Mouse (Mus musculus): ENCODE results near the gene Asap3.

Gene Asap3

DNA sequence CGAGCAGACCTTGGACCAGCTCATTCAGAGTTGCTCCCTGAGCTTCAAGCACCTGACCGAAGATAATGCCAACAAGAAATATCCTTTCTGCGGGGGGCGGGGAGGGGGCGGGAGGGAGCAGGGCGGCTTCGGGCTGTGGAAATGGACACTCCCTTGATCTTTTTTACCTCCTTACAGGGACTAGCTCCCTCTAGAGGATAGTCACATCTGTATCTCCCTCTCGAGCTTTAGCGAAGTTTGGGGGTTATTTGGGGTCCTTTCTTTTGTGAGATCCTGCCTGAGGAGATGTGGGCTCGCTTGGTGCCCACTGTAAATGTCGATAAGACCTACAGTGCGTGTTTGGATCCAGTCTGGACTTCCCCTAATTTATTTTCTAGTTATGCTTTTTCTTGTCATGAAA lies 24.8 kb upstream of the Asap3 start:
- DNase-seq (ENCODE audit: low spot score): peak; percentile 65

DNA sequence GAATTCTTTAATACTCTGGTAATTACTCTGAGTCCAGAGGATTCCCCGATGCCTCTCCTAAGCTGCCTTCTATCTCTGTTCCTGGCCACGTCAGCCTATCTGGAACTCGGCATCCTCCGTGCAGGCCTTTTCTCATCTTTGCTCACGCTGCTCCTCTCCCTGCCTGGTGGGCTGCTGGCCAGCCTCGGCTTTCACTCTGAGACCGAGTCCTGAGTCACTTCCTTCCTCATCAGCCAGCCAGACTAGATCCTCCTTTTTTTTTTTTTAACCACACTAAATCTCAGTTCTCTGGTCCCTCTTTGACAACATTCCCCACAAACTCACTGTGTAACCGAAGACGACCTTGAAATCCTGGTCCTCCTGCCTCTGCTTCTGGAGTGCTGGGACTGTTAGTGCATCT lies 20.8 kb upstream of the Asap3 start:
- DNase-seq (ENCODE audit: low spot score): no peak

DNA sequence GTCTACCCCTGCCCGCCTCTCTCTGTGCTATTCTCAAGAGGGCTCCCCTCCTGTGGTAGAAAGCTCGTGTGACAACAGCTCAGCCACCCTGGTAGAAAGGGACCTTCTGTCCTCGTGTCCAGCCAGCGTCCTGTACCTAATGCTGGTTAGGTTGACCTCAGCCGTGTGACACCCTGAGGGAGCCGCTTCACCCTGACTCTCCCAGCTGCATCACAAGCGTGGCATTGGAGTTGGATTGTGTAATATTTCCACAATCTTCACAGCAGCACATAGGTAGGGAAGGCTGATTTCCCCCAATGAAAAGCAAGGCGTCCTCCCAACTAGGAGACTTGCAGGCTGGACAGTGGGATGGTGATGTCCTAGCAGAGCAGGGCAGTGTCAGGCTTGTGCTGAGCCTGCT lies 19.9 kb upstream of the Asap3 start:
- no peak for DNase-seq (ENCODE audit: low spot score)

DNA sequence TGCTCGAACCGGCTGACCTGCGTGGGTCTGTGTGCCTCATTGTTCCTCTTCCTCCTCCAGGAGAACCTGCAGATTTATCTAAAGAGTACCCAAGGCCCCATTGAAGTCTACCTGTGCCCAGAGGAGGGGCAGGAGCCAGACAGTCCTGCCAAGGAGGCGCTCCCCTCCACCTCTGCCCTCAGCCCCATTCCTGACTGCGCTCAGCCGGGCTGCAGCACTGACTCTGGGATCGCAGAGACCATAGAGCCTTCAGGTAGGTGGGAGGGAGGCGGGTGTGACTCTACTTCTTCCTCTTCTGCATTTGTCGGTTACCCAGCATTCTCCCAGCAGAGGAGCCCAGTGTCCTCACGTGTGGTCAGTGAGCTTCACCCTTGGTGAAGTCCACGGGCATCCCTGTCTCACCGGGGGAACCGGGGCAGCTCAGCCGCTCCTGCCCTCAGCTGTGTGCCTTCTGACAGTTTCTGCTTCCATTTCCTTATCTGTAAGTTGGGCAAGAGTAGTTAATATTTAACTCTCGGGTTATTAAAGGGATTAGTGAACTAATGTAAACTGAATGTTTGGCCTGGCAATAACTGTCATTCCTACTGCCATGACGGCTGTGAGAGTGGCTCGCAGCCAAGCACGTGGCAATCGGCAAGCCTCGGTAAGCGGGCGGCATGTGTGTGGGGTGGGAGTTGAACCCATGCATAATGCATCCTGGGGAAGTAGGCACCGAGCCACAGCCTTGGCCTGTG lies 19.3 kb upstream of the Asap3 start:
- DNase-seq (ENCODE audit: low spot score): no peak

DNA sequence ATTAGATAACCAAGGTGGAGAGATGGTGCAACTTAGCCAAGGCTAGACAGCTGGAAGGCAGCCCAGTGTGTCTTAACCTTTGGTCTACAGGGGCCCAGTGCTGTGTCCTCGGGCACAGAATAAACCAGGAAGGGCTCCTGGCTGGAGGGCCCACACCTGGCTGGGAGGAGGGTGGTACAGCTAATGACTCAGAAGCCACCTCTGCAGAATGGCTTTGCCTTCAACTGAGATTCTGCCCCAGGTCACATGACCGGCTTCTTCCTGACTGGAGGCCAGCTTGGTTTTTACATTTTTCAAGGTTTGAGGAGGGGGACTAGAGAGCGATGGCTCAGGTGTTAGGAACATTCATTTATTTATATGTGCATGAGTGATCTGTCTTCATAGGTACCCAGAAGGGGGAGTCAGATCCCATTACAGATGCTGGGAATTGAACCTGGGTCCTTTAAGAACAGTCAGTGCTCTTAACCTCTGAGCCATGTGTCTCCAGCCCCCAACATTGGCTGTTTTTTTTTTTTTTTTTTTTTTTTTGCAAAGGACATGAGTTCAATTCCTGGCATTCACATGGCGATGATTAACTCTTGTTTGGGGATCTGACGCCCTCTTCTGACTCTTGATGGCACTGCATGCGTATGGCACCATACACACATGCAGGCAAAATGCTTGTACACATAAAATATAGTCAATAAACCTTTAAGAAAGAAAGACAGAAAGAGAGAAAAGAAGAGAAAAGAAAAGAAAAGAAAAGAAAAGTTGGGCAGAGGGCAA lies 17.0 kb upstream of the Asap3 start:
- no peak for DNase-seq (ENCODE audit: low spot score)

DNA sequence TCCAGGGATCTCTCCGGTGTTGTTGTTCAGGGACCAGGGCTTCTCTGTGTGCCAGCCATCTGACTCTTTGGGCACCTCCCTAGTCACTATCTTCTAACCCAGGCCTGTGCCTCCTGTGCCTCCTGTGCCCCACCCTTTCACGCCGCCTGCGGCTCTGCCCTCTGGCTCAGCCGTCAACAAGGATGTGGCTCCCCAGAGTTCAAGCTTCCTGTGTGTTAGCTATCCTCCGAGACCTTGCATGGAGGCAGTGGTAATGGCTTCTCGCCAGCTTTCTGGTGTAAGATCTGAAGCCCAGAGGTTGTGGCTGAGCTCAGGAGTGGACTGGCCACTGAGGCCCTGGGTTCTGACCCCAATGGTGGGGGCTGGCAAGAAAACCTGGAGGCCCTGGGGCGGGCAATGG lies 16.3 kb upstream of the Asap3 start:
- DNase-seq (ENCODE audit: low spot score): no peak

DNA sequence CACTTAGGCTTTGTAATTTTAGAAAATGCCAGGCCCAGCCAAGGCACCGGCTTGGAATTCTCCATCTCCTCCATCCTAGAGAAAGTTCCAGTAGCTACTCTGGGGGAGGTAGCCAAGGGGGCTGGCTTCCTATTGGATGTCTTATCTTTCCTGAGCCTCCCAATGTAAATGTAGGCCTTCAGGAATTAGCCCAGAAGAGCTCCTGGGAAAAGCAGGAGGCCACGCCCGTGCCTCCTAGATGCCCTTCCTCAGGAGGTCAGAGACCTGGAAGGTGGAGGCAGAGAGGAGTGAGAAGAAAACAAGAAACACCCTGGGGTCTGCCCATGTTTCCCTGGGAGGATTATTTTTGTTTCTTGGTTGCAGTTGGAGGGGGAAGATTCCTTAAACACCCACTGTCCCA lies 12.6 kb upstream of the Asap3 start:
- DNase-seq (ENCODE audit: low spot score): no peak

DNA sequence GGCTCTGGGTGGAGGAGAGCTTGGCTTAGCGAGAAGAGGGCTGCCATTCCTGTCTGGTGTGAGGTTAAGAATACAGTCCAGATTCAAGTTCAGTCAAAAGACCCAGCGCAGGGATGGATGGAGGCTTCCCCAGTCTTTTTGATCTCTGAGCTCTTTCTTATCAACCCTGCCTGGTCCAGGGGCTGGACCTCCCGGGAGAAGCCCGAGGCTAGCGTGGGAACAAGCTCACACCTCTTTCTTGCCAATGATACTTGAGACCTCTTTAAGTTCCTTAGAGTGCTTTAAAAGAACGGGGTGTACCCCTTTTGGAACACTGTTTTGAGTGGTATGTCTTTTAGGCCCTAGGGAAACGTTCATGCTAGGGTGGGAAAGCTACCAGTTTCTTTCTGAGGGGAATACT lies 11.1 kb upstream of the Asap3 start:
- no peak for DNase-seq (ENCODE audit: low spot score)

DNA sequence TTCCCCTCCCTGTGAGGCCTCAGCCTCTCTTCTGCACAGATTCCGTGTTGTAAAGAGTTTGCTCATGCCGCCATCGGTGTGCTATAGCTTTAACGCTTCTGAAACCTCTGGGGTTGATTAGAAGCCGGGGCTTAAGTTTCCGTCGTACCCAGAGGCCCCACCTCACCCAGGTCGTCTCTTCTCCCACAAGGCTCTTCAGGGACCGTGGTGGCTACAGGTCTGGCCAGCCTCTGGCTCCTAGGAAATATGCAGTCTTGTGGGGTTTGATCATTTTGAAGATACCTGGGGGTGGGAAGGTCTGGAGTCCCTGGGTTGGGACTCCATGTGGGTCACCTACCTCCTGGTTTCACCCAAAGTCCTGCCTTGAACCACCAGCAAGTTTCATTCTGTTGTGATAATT lies 10.5 kb upstream of the Asap3 start:
- no peak for DNase-seq (ENCODE audit: low spot score)

DNA sequence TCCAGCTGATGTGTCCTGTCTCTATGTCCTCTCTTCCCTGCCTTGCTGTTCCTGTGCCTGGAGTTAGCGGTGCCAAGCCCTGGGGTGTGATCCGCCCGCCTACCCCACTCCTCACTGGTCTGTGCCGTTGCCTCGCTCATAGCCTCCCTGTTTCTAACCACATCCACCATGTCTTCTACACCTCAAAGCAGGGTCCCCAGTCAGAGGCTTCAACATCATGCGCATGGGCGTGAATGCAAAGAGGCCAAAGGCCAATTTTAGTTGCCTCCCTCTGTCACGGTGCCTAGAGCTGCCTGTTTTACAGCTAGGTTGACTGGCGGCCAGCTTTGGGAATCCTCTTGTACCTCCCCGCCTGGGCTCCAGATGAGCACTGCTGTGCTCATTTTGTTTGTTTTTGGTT lies 10.0 kb upstream of the Asap3 start:
- DNase-seq (ENCODE audit: low spot score): no peak

DNA sequence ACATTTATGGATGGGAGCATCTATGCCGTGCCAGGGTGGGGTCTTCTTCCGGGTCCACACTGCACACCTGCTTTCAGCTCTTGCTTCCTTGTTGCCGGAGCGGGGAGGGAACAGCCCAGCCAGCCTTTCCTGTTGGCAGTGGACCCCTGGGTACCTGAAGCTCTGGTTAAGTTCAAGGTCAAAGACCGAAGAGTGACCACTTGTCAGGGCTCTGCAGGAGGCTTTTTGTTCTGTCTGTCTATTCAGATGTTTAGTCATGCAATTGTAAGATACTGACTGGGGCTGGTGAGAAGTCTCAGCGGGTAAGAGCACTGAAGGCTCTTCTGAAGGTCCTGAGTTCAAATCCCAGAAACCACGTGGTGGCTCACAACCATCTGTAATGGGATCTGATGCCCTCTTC lies 7.3 kb upstream of the Asap3 start:
- DNase-seq (ENCODE audit: low spot score): no peak

DNA sequence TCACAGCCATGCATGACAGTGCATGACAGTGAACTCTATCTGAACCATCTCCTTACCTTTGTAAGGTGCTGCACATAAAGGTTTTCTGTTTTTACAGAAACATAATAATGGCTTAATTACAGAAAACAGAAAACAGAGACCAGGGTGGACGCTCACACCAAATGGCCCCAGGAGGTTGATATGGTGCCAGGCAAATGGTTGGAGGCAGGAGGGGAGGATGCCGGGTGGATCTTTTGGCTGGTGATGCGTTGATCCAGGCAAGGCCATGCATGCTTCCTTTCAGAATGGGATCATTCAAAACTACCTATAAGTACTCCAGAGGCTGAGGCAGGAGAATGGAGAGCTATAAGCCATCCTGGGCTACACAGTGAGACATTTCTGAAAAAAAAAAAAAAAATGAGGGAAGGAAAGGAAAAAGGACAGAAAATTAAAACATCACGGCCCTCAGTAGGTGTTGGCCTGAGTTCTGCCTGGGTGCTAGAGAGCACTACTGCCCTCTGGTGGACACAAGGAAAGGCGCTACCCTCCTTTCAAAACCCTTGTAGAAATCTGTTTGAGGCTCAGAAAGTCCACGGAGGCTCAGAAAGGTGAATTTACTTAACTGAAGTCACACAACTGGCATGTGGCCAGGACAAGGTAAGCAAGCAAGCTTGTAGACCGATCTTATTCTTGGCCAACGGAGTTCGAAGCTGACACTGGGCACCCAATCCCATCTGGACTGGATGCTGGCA lies 6.4 kb upstream of the Asap3 start:
- DNase-seq (ENCODE audit: low spot score): peak; percentile 83

DNA sequence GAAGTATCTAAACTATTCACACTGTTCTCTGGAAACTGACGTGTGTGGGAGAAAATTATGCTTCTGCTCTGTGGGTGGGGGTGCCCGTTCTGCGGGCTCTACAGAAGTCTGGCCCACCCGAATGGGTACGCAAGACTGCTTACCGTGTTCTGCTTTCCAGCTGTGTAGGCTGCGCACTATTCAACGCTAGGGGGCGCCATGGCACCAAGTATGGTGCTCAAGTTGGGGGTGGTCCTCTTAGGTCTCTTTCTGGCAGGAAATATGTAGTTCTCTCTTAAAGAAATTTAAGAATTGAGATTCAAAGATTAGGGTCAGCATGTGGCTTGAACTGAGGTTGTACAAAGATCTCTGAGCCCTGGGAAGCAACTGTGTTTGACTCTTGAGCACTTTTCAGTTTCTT lies 3.7 kb upstream of the Asap3 start:
- peak; percentile 92 for DNase-seq (ENCODE audit: low spot score)

DNA sequence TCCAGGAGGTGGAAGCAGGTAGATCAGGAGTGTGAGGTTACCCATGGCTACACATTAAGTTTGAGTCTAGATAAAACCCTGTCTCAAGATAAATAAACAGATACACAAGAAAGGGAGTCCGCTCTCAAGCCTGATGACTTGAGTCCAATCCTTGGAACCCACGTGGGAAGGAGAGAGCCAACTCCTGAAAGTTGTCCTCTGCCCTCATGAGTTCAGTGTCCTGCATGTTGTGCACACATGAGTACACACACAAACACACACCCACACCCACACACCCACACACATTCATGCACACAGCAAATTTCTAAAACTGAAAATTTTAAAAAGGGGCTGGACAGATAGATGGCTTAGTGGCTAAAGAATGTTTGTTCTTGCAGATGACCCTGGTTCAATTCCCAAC lies 1.4 kb upstream of the Asap3 start:
- DNase-seq (ENCODE audit: low spot score): no peak

DNA sequence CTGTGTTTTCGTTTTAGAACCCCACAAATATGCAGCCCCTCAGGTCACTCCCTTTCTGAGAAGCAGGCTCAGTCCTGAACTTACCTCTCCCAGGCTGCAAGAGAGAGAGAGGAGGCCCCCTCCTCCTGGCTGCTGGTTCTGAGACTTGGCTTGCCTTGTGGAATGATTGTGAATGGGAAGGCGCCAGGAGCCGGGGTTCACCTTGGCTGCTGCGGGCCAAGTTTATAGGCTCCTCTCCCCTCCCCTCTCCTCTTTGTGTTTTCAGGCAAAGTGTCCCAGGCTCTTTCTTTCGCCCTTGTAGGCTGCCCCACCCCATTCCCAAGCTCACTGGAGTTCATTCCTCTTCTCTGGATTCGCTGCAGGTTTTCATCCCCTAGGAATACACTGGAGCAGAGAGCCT lies 778 bp downstream of the Asap3 start:
- DNase-seq (ENCODE audit: low spot score): no peak

DNA sequence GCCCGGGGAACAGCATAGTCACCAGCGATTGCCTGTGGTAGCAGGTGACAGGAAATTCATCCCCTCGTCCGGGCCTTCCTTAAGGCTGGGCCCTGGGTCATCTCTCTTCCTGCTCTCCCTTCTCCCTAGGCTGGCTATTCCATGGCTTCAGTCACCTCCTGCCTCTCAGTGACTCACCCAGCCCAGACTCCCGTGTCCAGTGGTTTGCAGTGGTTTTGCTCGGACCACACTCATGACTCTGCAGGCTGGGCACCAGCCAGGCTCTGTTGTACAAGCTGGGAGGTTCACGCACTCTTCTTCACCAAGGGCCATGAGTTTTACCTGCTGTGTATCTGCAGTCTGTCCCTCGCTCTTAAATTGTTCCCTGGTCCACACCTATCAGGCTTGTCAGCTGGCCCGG lies 4.8 kb downstream of the Asap3 start:
- DNase-seq (ENCODE audit: low spot score): no peak

DNA sequence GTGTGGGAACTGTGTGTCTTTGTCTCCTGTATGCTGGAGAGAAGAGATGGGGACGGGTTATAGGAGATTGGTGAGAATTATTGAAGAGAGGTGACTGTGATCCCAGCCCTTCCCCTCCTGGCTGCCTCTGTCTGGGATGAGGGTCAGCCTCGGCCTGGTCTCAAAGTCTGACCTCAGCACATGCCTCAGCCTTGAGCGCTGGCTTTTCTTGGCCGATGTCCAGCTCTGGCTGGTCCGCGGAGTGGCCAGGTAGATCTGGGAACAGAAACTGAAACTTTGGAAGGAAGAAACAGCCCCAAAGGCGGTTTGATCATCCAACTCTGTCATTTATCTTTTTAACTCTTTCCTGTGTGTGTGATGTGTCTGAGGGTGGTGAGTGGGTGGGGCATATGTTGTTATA lies 7.5 kb downstream of the Asap3 start:
- DNase-seq (ENCODE audit: low spot score): no peak

DNA sequence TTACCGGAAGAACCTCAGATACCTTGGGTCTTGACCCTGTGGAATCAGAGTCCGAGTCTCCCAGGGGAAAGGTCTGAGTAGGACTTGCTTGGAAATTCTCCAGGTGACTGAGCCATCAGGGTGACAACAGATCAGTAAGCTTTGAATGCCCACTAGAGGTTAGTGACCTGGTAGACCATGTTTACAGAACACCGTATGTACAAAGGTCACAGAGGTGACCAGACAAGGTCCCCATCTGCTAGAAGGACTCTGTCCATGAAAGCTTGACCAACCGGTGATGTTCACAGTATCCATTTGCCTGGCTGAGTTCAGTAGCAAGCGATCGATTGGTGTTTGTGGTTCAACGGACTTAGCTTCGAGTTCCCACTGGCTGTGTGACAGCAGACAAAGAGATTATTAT lies 8.7 kb downstream of the Asap3 start:
- no peak for DNase-seq (ENCODE audit: low spot score)

DNA sequence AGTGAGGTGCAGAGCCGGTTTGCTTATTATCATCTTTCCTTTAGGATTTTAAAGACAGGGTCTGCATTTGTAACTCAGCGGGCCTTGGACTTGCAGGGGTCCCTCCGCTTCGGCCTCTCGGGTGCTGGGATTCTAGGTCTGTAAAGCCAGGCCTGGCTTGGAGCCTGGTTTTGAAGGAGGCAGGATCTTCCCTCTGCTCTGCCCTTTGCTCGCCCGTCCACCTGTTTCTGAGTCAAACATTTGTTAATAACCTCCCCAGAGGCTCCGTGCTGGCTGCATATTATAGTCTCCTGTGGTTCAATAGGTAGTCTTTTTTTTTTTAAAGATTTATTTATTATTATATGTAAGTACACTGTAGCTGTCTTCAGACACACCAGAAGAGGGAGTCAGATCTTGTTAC lies 9.4 kb downstream of the Asap3 start:
- DNase-seq (ENCODE audit: low spot score): no peak

DNA sequence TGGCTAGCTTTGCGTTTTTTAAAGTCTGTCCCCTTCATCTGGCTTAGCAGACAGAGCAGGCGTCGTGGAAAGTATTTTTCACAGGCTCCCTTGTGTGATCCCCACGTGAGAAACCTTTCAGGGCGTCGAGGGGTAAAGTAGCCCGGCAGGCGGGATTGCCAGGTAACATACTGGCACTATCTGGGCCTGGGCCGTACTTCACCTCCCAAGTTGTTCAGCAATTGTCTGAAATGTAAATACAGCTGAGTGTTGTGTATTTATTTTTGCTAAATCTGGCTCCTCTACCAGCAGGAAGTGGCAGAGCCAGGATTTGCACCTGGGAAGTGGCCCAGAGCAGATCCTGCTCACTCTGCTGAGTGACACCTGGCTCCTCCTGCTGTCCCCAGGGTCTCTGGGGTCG lies 10.9 kb downstream of the Asap3 start:
- no peak for DNase-seq (ENCODE audit: low spot score)

DNA sequence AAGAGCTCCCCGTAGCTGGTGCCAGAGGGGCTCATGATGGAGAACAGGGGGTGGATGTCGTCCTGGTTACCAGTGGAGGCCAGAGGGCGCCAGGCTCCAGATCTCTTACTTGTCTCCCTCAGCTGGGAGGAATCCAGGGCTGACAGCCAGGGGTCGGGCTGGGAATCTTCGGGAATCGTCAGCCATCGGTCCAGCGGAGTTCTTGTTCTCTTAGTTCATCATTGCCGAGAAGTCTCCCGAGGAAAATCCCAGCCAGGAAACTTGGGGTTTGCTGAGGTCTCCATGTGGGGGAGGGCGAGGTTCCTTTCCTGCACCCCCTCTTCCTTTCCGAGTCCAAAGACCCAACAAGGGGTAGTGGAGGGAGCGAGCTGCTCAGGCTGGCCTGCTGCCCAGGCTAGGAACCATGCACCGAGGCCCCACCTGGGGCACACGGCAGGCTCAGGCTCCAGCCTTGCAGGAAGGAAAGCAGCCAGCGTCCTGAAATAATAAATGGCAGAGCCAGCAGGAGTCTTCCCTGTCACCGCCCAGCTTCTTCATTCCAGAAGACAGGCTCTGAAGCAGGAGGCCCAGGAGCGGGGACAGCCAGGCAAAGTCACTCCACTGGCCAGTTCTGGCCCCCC lies 12.5 kb downstream of the Asap3 start:
- peak; percentile 64 for DNase-seq (ENCODE audit: low spot score)

DNA sequence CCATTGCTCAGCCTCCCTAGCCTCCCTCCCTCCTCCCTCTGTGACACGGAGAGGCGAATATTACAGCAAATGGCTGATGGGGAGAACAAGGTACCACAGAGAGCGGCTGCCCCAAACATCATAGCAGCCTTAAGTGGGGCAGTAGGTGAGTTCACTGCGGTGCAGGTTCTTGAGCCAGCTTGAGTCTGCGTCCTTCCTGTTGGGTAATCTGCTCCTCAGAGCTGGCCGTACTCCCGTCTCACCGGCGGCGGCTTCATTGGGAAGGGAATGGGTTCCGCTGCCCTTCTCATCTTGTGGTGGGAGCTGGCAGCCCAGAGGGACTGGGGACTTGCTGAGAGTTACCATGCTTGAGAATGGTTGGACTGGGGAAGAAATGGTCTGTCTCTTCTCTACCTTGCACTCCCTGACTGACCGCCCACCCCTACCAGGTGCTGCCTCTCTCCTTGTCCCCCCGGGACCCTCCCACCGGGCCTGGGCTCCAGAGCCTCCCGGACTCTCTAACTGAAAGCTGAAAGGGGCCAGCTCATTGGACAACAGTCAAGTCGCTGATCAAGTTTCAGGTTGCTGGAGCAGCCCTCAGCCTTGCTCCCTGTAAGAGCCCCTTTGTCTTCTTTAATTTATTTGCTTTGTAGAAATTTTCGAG lies 14.1 kb downstream of the Asap3 start:
- DNase-seq (ENCODE audit: low spot score): peak; percentile 19

Data from retina, embryonic 14.5 days (tissue).